In the genomic region with DNA sequence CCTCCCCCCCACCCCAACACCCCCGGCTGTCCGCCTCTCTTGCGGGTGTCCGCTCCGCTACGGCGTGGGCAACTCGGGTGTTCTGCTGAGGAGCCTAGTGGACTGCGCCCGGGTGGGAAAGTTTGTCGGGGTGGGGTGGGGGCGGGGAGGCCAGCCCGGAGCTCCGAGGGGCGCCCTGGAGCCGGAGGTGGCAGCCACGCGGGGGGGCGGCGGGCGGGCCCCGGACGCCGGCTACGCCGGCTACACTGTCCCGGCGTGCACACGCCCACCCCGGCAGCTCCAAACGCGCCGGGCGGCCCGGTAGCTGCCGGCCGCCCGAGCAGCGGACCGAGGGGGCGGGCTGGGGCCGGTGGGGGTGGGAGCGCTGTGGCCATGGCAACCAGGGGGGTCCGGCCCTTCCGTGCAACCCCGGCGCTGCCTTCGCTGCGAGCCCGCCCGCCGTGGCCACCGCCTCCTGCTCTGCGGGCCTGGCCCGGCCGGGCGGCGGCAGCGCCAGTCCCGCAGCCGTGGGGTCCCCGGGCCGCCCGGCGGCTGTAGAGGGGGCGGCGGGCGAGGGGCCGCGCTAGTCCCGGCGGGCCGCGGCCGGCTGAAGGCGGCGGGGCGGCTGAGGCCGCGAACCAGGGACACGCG, we compare ENCODE assay signal across 8 mouse cellular contexts. TPM values are rescaled to one million over a fixed set of nuclear protein-coding genes. Genes with fewer than 3 reads are reported as not detected.
DNase-seq lines count a peak whose midpoint lies in the region; ATAC-seq and TF ChIP-seq lines count a peak whose summit lies in the region.

No protein-coding gene starts in this region.

- no peak for TF ChIP-seq CTCF in liver, postnatal 0 days (IDR thresholded peaks at IDR 0.05; ENCODE audit: low read depth)
- TF ChIP-seq CTCF in small intestine, adult 2 months (IDR thresholded peaks at IDR 0.05; ENCODE audit: extremely low read depth, insufficient read length, insufficient replicate concordance, low read depth, low read length), result no peak

- WGBS in forebrain, embryonic 10.5 days, result under 1% methylated on average over 63 of the region's 82 CpGs
- under 1% methylated on average over 51 of the region's 82 CpGs for WGBS in hindbrain, embryonic 14.5 days
- 0% methylated on average over 48 of the region's 82 CpGs for WGBS in liver, postnatal 0 days (ENCODE audit: insufficient replicate concordance)
- 2% methylated on average over 69 of the region's 82 CpGs for WGBS in small intestine, adult 2 months

- H3K4me2 ChIP-seq in hindbrain, embryonic 14.5 days (replicated peaks), result peak overlapping the region; percentile 91
- peak overlapping the region; percentile 97 for H3K4me2 ChIP-seq in liver, postnatal 0 days (ENCODE audit: low read depth, low read length)

- H3K4me3 ChIP-seq in forebrain, embryonic 10.5 days, result peak overlapping the region; percentile 91
- peak overlapping the region; percentile 96 for H3K4me3 ChIP-seq in hindbrain, embryonic 14.5 days (replicated peaks; ENCODE audit: low read length)
- H3K4me3 ChIP-seq in liver, postnatal 0 days (ENCODE audit: low read depth, low read length), result peak overlapping the region; percentile 86
- peak overlapping the region; percentile 88 for H3K4me3 ChIP-seq in small intestine, adult 2 months (ENCODE audit: low read depth, low read length)

- ATAC-seq in hindbrain, embryonic 14.5 days (ENCODE audit: low FRiP score), result peak; percentile 32; the same call in 1 of the 2 replicates
- peak; percentile 35 for ATAC-seq in liver, postnatal 0 days

- H3K4me1 ChIP-seq in forebrain, embryonic 10.5 days, result peaks cover 21% of the 10 kb centered on the region
- peaks cover 15% of the 10 kb centered on the region for H3K4me1 ChIP-seq in hindbrain, embryonic 14.5 days (replicated peaks; ENCODE audit: control insufficient read depth, insufficient read depth, low read length)
- H3K4me1 ChIP-seq in liver, postnatal 0 days (ENCODE audit: insufficient read depth), result peaks cover 16% of the 10 kb centered on the region
- peaks cover 5% of the 10 kb centered on the region; the same call in 1 of the 2 replicates for H3K4me1 ChIP-seq in small intestine, adult 2 months (ENCODE audit: control insufficient read depth, insufficient read depth, insufficient read length, low read length)

- DNase-seq in adrenal gland, adult (ENCODE audit: inconsistent age in 2 of 2, low spot score in 1 of 2), result peak; percentile 33 to 59
- DNase-seq in adrenal gland, postnatal 4 days (ENCODE audit: low spot score in 2 of 2), result no peak
- DNase-seq in MN1 (ENCODE audit: low spot score) (peak; percentile 43), adipocyte (ENCODE audit: low spot score) (no peak)
- DNase-seq in forebrain, embryonic 10.5 days (ENCODE audit: extremely low spot score, low spot score), result peak; percentile 20
- DNase-seq in hindbrain, embryonic 14.5 days (ENCODE audit: low spot score), result no peak
- peak; percentile 60 for DNase-seq in liver, postnatal 0 days

- H3K27me3 ChIP-seq in forebrain, embryonic 10.5 days (ENCODE audit: poor library complexity, severe bottlenecking), result no peaks in the 10 kb centered on the region; the same call in 1 of the 2 replicates
- H3K27me3 ChIP-seq in hindbrain, embryonic 14.5 days (ENCODE audit: control insufficient read depth, insufficient read depth, low read length), result no peaks in the 10 kb centered on the region
- H3K27me3 ChIP-seq in liver, postnatal 0 days (ENCODE audit: insufficient read depth, low read length), result no peaks in the 10 kb centered on the region
- no peaks in the 10 kb centered on the region for H3K27me3 ChIP-seq in small intestine, adult 2 months (ENCODE audit: control insufficient read depth, insufficient read depth, low read length)

- H3K9me3 ChIP-seq in forebrain, embryonic 10.5 days, result no peaks in the 10 kb centered on the region
- H3K9me3 ChIP-seq in hindbrain, embryonic 14.5 days (ENCODE audit: control insufficient read depth, low read length), result no peaks in the 10 kb centered on the region
- H3K9me3 ChIP-seq in liver, postnatal 0 days (ENCODE audit: low read length), result no peaks in the 10 kb centered on the region

- TF ChIP-seq EP300 in liver, postnatal 0 days (IDR thresholded peaks at IDR 0.05; ENCODE audit: low read depth), result no peak

- H3K36me3 ChIP-seq in forebrain, embryonic 10.5 days (replicated peaks), result peaks cover 15% of the 10 kb centered on the region
- peaks cover 14% of the 10 kb centered on the region for H3K36me3 ChIP-seq in hindbrain, embryonic 14.5 days (replicated peaks; ENCODE audit: control insufficient read depth, insufficient read depth)
- peaks cover 9% of the 10 kb centered on the region for H3K36me3 ChIP-seq in liver, postnatal 0 days (replicated peaks; ENCODE audit: insufficient read depth, low read length)
- H3K36me3 ChIP-seq in small intestine, adult 2 months (ENCODE audit: control insufficient read depth, insufficient read depth, low read length), result peaks cover 11% of the 10 kb centered on the region

- peak overlapping the region; percentile 95 for H3K27ac ChIP-seq in forebrain, embryonic 10.5 days
- peak overlapping the region; percentile 94 for H3K27ac ChIP-seq in hindbrain, embryonic 14.5 days
- peak overlapping the region; percentile 95 for H3K27ac ChIP-seq in liver, postnatal 0 days (ENCODE audit: low read depth)
- peak overlapping the region; percentile 58 for H3K27ac ChIP-seq in small intestine, adult 2 months (ENCODE audit: insufficient read depth, low read depth, low read length)

- H3K9ac ChIP-seq in hindbrain, embryonic 14.5 days, result peak overlapping the region; percentile 99
- H3K9ac ChIP-seq in liver, postnatal 0 days (replicated peaks), result peak overlapping the region; percentile 96

- no peak for TF ChIP-seq POLR2A in small intestine, adult 2 months (IDR thresholded peaks at IDR 0.05; ENCODE audit: low read depth, low read length)

RNA-seq across cellular contexts. Expression of a gene that starts 0.5 kb away (rescaled TPM):
- total RNA-seq in adrenal gland, postnatal 4 days (2021), result 10 to 100 TPM; 21.2 to 22.3 TPM
- 29.1 and 29.8 TPM in 2 replicates for polyA plus RNA-seq in forebrain, embryonic 10.5 days (2016; fragmentation: Nextera tagmentation; extraction: Ambion mirVana)
- polyA plus RNA-seq in hindbrain, embryonic 14.5 days (2014; fragmentation: Nextera tagmentation; extraction: Ambion mirVana), result 29.1 and 30.0 TPM in 2 replicates
- 2.3 and 2.7 TPM in 2 replicates for polyA plus RNA-seq in liver, postnatal 0 days (2015; fragmentation: Nextera tagmentation; extraction: Ambion mirVana)
- polyA plus RNA-seq in small intestine, adult 2 months (2012; rRNA removed), result 3.2 and 8.2 TPM in 2 replicates

Comparison
In these comparisons a context has a peak if more than half of its experiments do, and no peak if none do; other contexts are left out.
1. DNase-seq: peak in adrenal gland, adult (2 of 2), MN1 (single experiment), forebrain, embryonic 10.5 days (single experiment) and liver, postnatal 0 days (single experiment); none in adrenal gland, postnatal 4 days (0 of 2), hindbrain, embryonic 14.5 days (single experiment) and adipocyte (single experiment).
2. Peak in every context shown above with its lines, with median percentiles within 50 percentile points of each other: H3K27ac ChIP-seq and H3K4me3 ChIP-seq.